Mouse (Mus musculus) midbrain, postnatal 0 days (tissue): Measurements from ENCODE around the gene Tasp1. TPM values are rescaled to one million over a fixed set of nuclear protein-coding genes. Genes with fewer than 3 reads are reported as not detected.

Experiments used
- ATAC-seq: fragments of 200-750 bp; cut with Nextera tagmentation; 2 replicates; pipeline ENCODE4 v1.8.0; 2017; ENCODE audit warnings: moderate number of reproducible peaks, mild to moderate bottlenecking, moderate TSS enrichment, moderate library complexity; ENCODE audit not compliant: low FRiP score
- DNase-seq: peaks from one replicate; pipeline ENCODE4 v3.0.0-alpha.2; 2015; ENCODE audit warnings: low spot score
- H3K27ac ChIP-seq: fragments of 300-500 bp; sonication (generic); 2 replicates; pipeline ENCODE4 v1.5.1; 2014; ENCODE audit warnings: low read depth, mild to moderate bottlenecking, low read length, mixed read lengths
- H3K27me3 ChIP-seq: fragments of 300-500 bp; sonication (generic); 2 replicates; pipeline ENCODE4 v1.6.1; 2014; ENCODE audit warnings: low read length, control low read depth, mixed read lengths; ENCODE audit not compliant: insufficient read depth
- H3K36me3 ChIP-seq: fragments of 300-500 bp; sonication (generic); 2 replicates; pipeline ENCODE4 v1.6.1; 2014; ENCODE audit warnings: low read length, control low read depth, mixed read lengths; ENCODE audit not compliant: insufficient read depth
- H3K4me1 ChIP-seq: fragments of 300-500 bp; sonication (generic); 2 replicates; pipeline ENCODE4 v1.6.1; 2014; ENCODE audit warnings: mild to moderate bottlenecking, control low read depth, antibody characterized with exemption, low read length, mixed read lengths; ENCODE audit not compliant: insufficient read depth
- H3K4me2 ChIP-seq: fragments of 300-500 bp; sonication (generic); 2 replicates; pipeline ENCODE4 v1.6.1; 2014; ENCODE audit warnings: low read depth, mild to moderate bottlenecking, low read length, mixed read lengths; ENCODE audit not compliant: poor library complexity, severe bottlenecking
- H3K4me3 ChIP-seq: fragments of 300-500 bp; sonication (generic); 2 replicates; pipeline ENCODE4 v1.5.1; 2014; ENCODE audit warnings: low read depth, mild to moderate bottlenecking, low read length, moderate library complexity
- H3K9ac ChIP-seq: fragments of 300-500 bp; sonication (generic); replicated peaks from 2 replicates; pipeline ENCODE4 v1.6.1; 2014; ENCODE audit warnings: mild to moderate bottlenecking, low read length, moderate library complexity, mixed read lengths; ENCODE audit not compliant: poor library complexity, severe bottlenecking
- H3K9me3 ChIP-seq: fragments of 300-500 bp; sonication (generic); 2 replicates; pipeline ENCODE4 v1.6.1; 2016; ENCODE audit warnings: low read length, control low read depth
- CTCF ChIP-seq: IDR thresholded peaks from 2 replicates; pipeline ENCODE4 v1.5.1; 2016; ENCODE audit warnings: antibody characterized with exemption, mild to moderate bottlenecking
- WGBS: fragments of 180-500 bp; shearing (Covaris S2); extraction: QIAGEN DNeasy Blood & Tissue Kit; methylation state at CpG from one replicate; pipeline ENCODE4 v1.1.7; 2014; 5-methylcytosine and 5-hydroxymethylcytosine counted together
- polyA plus RNA-seq: library from polyadenylated mRNA; unstranded; fragments of >200 nt; fragmentation: Nextera tagmentation; extraction: Ambion mirVana; gene quantifications from 2 replicates; pipeline ENCODE4 v1.2.1, GENCODE M21; 2015
- total RNA-seq: library from RNA; depleted of rRNA; stranded (reverse); fragments of >200 nt; gene quantifications from 2 replicates; pipeline ENCODE4 v1.2.3, GENCODE M21; 2014

Tasp1 gene
- total and polyA plus RNA-seq, 2 experiments from 2014 or later, result 15.2 to 23.1 TPM

GRCm38 (mm10) chr2:139967451-139967850 lies 99.2 kb downstream of the Tasp1 start:
- no peak overlapping the region for H3K4me3 ChIP-seq
- H3K27me3 ChIP-seq, result no peaks in the 10 kb centered on the region
- no peak overlapping the region for H3K9ac ChIP-seq
- H3K4me1 ChIP-seq, result no peaks in the 10 kb centered on the region
- no peaks in the 10 kb centered on the region for H3K9me3 ChIP-seq
- ATAC-seq, result no peak
- H3K27ac ChIP-seq, result no peak overlapping the region
- no peak overlapping the region for H3K4me2 ChIP-seq
- no peaks in the 10 kb centered on the region for H3K36me3 ChIP-seq
- no peak for TF ChIP-seq CTCF
- no peak for DNase-seq
- WGBS, result 82% methylated on average over 2 of the region's 2 CpGs

GRCm38 (mm10) chr2:139966288-139966687 lies 100.3 kb downstream of the Tasp1 start:
- no peak overlapping the region for H3K27ac ChIP-seq
- no peak for ATAC-seq
- H3K36me3 ChIP-seq, result no peaks in the 10 kb centered on the region
- H3K4me2 ChIP-seq, result no peak overlapping the region
- DNase-seq, result peak; percentile 13
- H3K9ac ChIP-seq, result no peak overlapping the region
- H3K4me1 ChIP-seq, result no peaks in the 10 kb centered on the region
- no peak overlapping the region for H3K4me3 ChIP-seq
- no peaks in the 10 kb centered on the region for H3K9me3 ChIP-seq
- TF ChIP-seq CTCF, result peak; percentile 63
- 61% methylated on average over 3 of the region's 3 CpGs for WGBS
- H3K27me3 ChIP-seq, result no peaks in the 10 kb centered on the region

- 53% methylated on average over 1 of the region's 1 CpGs for WGBS
- Histone ChIP-seq H3K9ac (no peak overlapping the region), H3K4me2 (no peak overlapping the region), H3K9me3 (no peaks in the 10 kb centered on the region), H3K4me3 (no peak overlapping the region), H3K4me1 (0 out of 2 replicates have a peak, but pooled peaks cover 2% of the 10 kb centered on the region), H3K27ac (no peak overlapping the region), H3K36me3 (0 out of 2 replicates have a peak, but pooled peaks cover 2% of the 10 kb centered on the region), H3K27me3 (no peaks in the 10 kb centered on the region)
- no peak for TF ChIP-seq CTCF
- no peak for DNase-seq
- ATAC-seq, result no peak
These were observed 117.8 kb downstream of the Tasp1 start for GRCm38 (mm10) chr2:139948843-139949242.

GRCm38 (mm10) chr2:139937581-139937980 lies 129.0 kb downstream of the Tasp1 start:
- 42% methylated on average over 2 of the region's 2 CpGs for WGBS
- no peak for TF ChIP-seq CTCF
- no peaks in the 10 kb centered on the region for H3K36me3 ChIP-seq
- DNase-seq, result no peak
- no peaks in the 10 kb centered on the region for H3K9me3 ChIP-seq
- H3K27me3 ChIP-seq, result no peaks in the 10 kb centered on the region
- no peak for ATAC-seq
- H3K9ac ChIP-seq, result no peak overlapping the region
- no peak overlapping the region for H3K4me2 ChIP-seq
- no peak overlapping the region for H3K4me3 ChIP-seq
- no peaks in the 10 kb centered on the region for H3K4me1 ChIP-seq
- no peak overlapping the region for H3K27ac ChIP-seq

GRCm38 (mm10) chr2:139934577-139934976 lies 132.0 kb downstream of the Tasp1 start:
- no peak for TF ChIP-seq CTCF
- Histone ChIP-seq H3K4me1 (no peaks in the 10 kb centered on the region), H3K9me3 (no peaks in the 10 kb centered on the region), H3K27me3 (no peaks in the 10 kb centered on the region), H3K4me2 (no peak overlapping the region), H3K36me3 (no peaks in the 10 kb centered on the region), H3K27ac (no peak overlapping the region), H3K4me3 (no peak overlapping the region), H3K9ac (no peak overlapping the region)
- WGBS, result 77% methylated on average over 10 of the region's 10 CpGs
- no peak for DNase-seq
- no peak for ATAC-seq

- no peak for ATAC-seq
- no peaks in the 10 kb centered on the region for H3K27me3 ChIP-seq
- no peak for DNase-seq
- WGBS, result 90% methylated on average over 4 of the region's 4 CpGs
- no peak for TF ChIP-seq CTCF
- no peaks in the 10 kb centered on the region for H3K9me3 ChIP-seq
- no peaks in the 10 kb centered on the region for H3K36me3 ChIP-seq
- no peaks in the 10 kb centered on the region for H3K4me1 ChIP-seq
- no peak overlapping the region for H3K4me3 ChIP-seq
- no peak overlapping the region for H3K9ac ChIP-seq
- H3K27ac ChIP-seq, result no peak overlapping the region
- H3K4me2 ChIP-seq, result no peak overlapping the region
These were observed 132.5 kb downstream of the Tasp1 start for GRCm38 (mm10) chr2:139934033-139934572.
